Mouse (Mus musculus) monocyte, adult 59 days (primary cell): Measurements from ENCODE around the gene Cln6. TPM values are rescaled to one million over a fixed set of nuclear protein-coding genes. Genes with fewer than 3 reads are reported as not detected.

Source experiments
- total RNA-seq, 2 experiments: library from RNA; stranded (reverse); gene quantifications; one replicate each; pipeline ENCODE4 v1.2.4; 2023

Gene Cln6
- total RNA-seq: 10 to 100 TPM; 27.9 to 32.0 TPM

GRCm38 (mm10) chr9:62838506-62839171, at the start of gene Cln6:
Cln6 (plus strand) TSS chr9:62838785.

GRCm38 (mm10) chr9:62811516-62812121, 27.0 kb upstream of the Cln6 start, which contains the start of gene Fem1b:
Fem1b (minus strand) TSS chr9:62811934.

GRCm38 (mm10) chr9:62857719-62858261, 19.2 kb downstream of the Cln6 start, which contains the start of gene Calml4:
Calml4 (plus strand) TSS chr9:62858080.

Other genes starting within 250 kb of the Cln6 start
- gene Itga11, start 161.0 kb upstream of the Cln6 start, total RNA-seq: not detected
- 10 to 100 TPM; 12.4 to 12.7 TPM for gene Fem1b, start 26.9 kb upstream of the Cln6 start, total RNA-seq
- 1 to 10 TPM in 1 of 2 experiments, not detected in 1; 2.2 TPM for gene Calml4, start 19.3 kb downstream of the Cln6 start, total RNA-seq
- 100 to 1,000 TPM; 104 to 107 TPM for gene Pias1, start 149.1 kb downstream of the Cln6 start, total RNA-seq